Mouse (Mus musculus) spleen, adult 12 weeks (tissue): ENCODE results near the gene Calml3.
"Not testable (repeated sequence)": the region's sequence is repeated elsewhere in the genome, so short reads cannot be mapped to it uniquely, and the experiment has no call there.

Experiments used
- DNase-seq: peaks from one replicate; pipeline ENCODE4 v3.0.0; 2022; ENCODE audit warnings: low spot score

Calml3 gene

DNA sequence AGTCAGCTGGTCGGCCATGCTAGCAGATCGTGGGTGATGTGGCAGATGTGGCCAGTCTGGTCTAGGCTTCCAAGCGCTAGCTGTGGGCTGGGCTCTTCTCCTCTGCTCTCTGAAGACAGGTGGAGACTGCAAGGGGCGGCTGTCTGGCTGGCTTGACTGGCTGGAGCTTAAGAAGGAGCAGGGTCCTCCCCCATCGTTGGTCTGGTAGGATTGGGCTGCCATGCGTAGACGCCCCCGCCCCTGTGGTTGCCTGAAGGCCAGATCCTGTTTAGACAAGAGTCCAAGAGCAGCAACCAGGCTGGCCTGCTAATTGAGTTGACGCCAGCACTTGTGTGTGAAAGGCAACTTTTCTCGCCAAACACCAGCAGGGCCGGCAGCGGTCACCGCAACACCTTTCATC, at the start of gene Calml3:
TSS of gene Calml3 (minus strand) at position 131 of the 400 bp plus-strand sequence.
- no peak for DNase-seq

DNA sequence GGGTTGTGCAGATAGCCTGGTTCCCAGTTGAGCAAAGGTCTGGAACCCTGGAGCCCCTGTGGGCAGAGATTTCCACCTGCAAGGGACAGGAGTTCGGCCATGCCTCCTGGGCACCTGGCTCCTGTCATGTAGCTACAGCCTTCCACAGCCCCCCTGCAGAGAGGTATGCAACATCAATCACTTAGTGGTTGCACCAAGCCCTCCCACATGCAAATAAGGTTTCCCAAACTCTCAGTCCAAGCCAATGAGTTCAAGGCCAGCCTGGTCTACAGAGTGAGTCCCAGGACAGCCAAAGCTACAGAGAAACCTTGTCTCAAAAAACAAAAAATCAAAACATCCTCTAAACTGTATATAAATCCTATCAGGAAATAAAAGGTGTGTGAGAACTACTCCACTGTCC, 46.2 kb upstream of the Calml3 start:
- DNase-seq, result no peak

DNA sequence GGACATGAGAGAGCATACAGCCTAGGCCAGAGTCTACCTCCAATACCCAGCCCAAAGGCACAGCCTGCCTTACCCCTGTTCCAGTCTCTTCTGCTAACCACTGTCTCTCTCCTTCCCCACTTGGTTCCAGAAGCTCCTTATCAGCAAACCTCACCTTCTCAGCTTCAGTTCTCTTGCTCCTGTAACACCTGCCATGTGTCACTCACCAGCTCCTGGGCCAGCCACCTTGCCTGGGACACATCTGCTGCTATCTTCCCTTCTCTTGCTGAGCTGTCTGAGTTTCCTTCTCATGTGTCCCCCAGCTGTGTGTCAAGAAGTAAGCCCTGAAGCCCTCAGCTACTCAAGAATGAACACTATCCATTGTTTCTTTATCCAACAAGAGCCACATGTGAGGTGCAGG, 36.5 kb upstream of the Calml3 start:
- not testable (repeated sequence) for DNase-seq

DNA sequence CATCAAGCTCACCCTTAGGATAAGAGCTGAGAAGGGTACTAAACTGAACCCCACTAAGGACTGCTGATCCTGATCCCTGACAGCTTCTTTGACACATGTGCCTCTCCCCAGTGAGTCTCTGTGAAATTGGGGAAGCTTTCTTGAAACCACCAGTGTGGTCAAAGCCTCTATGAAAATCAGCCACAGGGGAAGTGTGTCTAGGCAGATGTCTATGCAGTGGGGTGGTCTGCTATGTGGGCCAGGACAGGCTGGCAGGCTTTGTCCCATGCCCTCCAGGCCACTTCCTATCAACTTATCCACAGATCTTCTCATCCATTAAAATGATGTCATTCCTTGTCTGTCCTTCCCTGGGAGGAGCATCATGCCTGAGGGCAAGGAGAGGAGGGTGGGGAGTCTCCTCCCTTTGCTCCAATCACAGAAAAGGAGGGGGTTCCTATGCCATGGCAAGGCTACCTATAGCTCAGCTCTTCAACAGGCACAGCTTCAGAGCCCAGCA, 33.2 kb upstream of the Calml3 start, which contains the start of gene Calm4:
TSS of gene Calm4 (plus strand) at position 446 of the 496 bp plus-strand sequence.
- DNase-seq, result not testable (repeated sequence)

DNA sequence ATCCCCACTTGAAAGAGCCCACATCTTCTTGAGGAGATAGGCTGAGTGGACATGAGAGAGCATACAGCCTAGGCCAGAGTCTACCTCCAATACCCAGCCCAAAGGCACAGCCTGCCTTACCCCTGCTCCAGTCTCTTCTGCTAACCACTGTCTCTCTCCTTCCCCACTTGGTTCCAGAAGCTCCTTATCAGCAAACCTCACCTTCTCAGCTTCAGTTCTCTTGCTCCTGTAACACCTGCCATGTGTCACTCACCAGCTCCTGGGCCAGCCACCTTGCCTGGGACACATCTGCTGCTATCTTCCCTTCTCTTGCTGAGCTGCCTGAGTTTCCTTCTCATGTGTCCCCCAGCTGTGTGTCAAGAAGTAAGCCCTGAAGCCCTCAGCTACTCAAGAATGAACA, 29.5 kb upstream of the Calml3 start:
- not testable (repeated sequence) for DNase-seq

DNA sequence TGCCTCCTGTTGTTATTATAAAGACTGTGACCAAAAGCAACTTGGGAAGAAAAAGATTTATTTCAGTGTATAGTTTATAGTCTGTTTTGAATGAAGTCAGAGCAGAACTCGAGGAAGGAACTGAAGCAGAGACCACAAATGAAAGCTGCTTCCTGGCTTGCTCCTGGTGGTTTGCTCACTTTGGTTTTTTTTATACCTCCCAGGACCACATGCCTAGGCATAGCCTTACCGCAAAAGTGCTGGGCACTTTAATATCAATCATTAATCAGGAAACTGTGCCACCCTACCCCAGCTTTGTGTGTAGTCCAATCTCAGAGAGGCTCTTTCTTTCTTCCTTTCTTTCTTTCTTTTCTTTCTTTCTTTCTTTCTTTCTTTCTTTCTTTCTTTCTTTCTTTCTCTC, 28.3 kb upstream of the Calml3 start:
- DNase-seq, result no peak

DNA sequence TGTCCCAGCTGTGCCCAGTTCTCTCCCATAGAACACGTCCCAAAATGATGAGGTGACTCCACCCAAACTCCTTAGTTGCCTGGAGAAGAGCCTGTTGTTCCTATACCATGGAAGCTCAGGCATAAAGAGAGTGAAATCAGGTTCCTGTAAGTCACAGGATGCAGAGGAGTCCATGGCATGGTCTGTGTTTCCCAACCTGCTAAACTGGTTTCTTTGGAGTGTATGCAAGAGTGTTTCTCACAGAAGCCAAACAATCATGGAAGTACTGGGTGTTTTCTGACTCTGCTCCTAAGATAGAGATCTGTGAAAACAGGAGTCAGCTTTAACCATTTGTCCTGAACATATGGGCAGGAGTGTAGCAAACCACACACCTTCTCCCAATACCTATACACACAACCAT, 27.9 kb upstream of the Calml3 start:
- no peak for DNase-seq

DNA sequence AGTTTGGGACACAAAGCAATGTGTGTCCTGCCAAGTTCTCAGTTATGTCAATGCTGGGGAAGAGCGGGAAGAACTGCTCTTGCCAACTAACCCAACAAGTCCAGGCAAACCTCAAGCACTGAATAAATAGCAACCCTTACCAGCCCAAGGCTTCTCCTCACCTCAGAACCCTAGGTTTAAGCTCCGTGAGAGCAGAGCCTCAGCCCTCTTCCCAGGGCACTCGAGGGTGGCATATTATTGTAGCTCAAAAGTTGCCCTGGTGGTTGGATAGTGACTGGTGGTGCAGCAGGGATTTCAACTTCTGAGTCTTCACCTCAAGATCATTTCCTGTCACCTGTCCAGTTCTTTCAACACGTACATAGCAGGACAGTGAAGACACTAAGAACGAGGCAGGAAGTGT, 27.4 kb upstream of the Calml3 start:
- no peak for DNase-seq

DNA sequence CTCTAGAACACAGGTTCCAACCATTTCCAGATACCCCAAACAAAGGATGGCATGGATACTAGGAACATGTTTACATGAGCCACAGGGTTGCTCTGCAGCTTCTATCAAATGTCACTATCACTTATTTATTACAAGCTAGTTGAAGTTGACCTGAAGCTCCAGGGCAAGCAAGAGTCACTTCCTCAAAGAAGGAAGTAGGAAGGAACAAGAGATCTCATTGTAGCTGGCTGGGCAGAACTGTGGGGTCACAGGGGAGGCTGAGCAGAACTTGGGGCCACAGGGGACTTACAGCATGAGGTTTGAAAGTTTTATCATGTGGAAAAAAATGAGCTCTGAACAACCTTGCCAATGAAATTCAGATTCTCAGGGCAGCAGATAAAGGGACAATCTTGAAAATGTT, 21.6 kb upstream of the Calml3 start:
- no peak for DNase-seq

DNA sequence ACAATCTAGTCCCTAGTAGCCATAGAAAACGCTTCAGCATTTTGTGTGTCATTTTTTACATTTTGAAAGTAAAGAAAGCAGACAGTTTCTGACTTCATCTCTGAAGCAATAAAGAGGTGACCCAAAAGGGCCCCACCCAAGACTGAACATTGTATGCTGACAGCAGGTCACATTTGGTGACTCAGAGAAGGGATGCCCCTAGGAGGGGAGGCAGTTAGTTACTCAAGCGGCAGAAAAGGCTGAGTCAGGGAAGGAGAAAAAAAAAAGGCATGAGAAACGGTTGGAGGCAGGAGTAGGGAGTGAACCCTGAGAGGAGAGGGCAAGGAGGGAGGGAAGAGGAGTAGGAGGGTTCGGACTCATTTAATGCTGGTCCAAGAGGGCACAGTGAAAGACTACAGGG, 18.0 kb upstream of the Calml3 start:
- DNase-seq, result no peak

DNA sequence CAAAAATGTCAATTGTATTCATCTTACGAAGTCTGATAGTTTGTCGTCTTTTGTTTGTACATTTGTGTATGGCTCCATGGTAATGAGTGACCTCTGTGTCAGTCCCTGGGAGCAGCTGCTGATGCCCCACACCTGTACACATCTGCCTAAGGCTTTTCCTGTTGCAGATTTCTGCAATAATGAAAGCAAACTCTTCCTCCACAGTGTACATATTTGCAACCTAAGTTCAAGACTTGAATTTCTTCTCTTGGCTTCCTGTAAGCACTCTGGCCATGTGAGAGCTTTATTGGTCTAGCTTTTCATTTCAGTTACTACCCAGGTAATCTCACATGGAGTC, 14.6 kb upstream of the Calml3 start:
- no peak for DNase-seq

DNA sequence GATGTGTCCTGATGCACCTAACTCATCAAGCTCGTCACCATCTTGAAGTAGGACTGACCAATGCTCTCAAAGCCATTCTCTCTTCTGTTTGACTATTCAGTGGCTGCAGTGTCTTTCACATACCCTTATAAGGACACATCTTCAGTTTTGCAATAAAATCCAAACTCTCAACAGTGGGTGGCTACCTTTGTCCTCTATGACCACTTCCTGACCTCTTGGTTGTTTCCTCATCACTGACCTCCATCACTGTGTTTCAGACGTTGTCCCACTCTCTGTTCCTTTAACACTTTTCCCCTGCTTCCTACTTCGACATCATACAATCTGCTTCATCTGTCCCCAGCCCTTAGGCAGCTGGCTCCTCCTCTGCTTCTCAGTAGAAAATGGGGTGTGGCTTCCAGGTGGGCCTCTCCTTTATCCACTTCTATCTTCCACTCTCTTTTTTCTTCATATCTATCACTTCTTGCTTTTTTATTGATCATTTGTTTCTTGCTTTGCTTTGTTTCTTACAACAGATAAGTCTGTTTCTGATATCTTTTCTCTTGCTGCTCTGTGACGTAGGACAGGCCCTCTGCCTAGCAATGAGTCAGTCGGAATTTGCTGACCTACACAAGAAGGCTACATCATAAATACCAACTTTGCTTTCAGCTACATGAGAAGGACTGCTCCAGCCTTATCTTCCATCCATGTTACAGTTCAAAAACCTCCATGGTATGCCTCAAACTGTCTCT, 14.1 kb upstream of the Calml3 start:
- DNase-seq, result no peak

DNA sequence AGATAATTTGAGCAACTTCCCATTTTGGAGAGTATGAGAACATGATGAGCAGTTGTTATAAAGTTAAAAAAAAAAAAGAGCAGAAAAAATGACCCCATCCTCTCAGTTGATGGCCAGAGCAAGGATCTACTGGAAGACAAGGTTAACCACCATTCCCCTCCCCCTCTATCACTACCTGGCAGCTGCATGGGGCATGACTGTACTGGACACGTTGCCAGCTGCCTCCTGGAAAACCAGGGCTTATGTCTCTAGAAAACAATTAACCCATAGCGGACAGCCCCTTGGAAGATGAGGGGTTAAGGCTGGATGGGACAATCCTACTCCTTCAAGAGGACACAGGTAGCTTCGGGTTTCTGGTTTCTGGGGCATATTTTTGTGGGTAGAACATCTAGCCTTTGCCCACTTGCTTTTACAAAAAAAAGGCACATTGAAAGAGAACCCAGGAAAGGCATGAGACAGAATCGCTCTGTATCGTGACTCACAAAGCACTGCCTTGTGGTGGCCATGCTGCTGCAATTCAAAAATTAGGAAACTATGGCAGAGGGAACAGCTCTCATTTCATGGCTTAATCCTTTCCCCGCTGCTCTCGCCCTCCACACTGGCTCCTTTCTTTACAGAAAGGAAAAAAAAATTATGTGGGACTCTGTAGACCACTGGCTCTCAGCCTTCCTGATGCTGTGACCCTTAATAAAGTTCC, 3.2 kb upstream of the Calml3 start:
- DNase-seq, result no peak

DNA sequence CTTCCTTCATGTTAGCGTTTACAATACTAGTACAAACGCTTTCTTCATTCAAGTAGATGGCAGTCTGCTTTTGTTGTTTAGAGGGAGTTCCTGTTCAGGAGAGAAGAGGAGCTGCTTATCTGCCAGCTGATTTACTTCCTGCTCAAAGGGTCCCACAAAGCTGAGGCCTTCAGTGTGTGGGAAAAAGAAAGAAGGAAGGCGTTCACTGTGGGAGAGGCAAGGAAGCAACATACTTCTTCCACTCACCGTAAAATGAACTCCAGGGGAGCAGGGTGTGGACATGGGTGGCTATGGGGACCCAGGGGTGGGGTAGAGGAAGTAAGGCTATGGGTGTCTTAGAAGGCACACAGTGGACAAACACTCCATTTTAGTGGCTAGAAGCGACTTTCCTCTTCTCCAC, 1.5 kb upstream of the Calml3 start:
- DNase-seq, result no peak

DNA sequence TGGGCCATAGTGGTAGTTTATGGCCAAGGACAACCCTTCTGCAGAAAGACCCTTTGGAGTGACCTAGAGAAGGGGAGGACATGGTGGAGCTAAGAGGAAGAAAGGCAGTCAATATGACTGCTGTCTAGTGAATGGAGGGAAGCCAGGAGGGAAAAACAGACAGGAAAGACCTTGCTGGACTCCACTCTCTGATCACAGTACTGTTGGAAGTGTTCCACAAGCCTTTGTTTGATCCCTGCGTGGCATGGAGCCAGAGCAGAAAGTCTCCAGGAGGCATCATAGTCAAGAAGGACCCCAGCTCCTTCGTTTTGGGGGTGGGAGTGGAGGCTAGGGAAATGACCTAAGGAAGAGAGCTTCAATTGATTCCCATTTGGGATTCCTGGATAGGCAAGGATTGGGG, 1.0 kb upstream of the Calml3 start:
- DNase-seq, result no peak

DNA sequence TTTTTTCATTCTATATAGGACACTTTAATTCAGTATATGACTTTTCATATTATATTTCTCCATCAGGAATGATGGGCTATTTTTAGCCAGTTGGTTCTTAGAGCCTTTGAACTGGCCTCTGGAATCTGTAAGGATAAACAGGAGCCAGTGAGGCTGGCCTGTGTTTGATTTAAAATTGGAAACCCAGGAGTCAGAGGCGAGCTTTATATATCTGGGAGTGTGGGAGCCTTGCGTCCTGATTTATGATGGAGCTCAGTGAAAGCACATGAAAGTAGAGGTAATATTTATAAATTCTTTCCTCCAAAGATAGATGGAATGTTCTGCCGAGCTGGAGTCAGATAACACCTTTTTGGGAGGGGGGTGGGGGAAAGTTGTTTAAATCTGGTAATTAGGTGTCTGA, 4.7 kb downstream of the Calml3 start:
- DNase-seq, result no peak

DNA sequence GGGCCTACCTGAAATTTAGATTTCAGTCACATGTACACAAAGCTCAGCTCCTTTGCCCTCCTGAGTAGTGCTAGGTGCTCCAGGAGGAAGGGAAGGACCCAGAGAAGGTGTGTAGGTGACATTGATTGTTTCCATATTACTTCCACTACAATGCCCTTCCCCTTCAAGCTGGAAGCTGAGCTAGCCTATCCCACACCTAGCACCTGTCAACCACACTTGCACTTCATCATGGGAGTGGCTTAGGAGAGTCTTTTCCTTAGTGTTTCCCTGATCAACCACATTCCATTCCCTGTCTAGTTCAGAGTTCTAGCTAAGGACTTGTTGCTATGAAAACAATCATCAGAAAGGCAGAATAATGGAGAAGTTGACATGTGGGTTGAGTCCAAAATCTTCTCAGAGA, 5.4 kb downstream of the Calml3 start:
- no peak for DNase-seq

DNA sequence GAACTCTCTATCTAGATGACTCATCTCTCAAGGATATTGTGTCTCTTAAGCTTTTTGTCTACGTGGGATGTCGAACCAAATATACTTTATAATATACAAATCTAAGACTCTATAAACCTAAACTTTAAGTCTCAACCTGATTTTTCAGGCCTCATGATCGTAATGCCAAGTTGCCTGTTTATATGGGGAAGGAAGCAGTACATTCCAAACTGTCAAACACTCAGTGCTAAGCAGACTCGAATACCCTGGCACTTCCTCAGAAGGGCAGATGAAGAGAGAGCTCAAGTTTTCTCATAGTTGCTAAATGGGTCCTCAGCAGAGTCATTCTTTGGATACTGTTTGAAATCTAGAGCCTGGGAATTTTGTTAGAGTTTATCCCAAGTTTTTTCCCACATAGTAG, 7.5 kb downstream of the Calml3 start:
- no peak for DNase-seq

DNA sequence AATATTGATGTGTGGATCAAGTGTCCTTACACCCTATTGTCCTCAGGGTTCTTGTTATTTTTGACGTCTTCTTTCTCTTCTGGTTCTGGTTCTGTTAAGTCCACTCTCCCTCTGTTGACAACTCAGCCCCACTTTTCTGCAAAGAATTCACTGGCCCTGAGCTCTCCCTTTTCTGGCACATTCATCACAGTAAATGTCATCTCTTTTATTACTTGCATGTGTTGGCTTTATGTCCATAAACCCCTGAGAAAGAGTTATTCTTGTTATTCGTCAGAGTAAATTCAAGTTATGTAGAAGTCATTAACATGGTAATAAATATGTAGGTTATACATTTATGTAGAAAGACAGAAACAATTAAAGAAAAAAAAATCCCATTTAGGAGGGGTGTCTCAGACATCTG, 14.6 kb downstream of the Calml3 start:
- DNase-seq, result no peak

DNA sequence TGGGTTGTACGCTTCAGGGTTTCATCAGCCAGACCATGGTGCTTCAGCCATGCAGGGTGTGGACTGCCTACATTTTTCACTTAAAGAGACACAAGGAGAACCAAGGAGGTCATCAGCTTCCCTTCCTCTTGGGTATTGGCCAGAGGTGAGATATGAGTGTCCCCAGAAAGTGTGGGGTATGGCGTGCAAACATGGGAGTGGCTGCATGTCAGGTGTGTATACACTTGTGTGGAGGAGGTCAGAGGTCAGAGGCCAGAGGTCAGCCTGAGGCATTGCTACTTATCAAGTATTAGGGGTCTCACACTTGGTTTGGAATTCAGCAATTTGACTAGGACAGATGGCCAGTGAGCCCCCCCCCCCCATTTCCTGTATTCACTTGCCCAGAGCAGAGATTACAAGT, 15.5 kb downstream of the Calml3 start:
- no peak for DNase-seq

DNA sequence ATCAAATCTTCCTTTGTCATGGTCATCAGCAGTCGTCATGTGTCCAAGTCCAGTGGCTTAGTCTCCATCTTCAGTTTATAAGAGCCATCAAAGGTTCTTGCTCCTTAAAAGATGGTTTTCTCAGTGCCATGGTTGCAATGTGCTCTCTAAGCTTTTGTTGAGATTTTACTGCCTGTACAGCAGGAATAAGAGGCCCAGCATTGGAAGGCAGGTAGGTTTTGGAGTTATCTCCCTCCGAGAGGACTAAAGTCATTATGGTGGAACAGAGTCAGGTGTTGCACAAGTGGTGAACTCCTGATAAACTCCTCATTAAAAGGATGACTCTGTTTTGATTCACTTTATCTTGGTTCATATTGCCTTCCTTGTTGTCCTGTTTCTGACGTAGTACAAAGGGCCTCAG, 16.5 kb downstream of the Calml3 start:
- DNase-seq, result no peak

DNA sequence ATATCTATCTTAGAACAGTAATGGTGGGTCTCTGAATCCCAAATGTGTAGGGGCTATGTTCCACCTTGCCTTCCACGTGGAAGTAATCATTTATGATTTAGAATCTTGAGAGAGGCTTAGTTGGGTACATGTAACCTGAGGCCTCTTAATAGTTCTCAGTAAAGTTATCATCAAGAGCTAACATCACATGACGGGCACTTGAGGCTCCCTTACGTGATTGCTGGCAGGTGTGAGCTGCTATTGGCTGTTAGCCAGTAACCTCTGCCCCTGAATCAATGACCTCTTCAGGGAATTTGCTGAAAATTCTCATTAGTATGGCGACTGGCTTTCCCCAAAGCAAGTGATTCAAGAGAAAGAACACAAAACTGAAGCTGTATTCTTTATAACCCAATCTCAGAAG, 17.0 kb downstream of the Calml3 start:
- DNase-seq, result no peak

DNA sequence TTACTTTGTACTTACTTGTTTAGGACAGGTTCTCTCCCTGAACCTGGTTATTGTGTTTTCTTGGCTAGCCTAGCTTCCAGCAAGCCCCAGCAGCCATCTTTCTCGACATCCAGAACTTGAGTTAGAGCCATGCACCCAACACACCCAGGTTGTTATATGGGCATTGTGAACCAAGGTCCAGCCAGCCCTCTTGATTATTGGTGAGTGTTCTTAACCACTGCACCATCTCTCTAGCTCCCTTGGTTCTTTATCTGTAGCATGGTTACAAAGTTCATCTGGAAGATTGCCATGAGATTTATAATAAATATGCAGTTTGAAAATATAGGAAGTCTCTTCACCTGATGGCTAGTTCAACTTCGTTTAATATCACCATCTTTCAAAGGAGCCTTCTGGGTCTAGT, 20.5 kb downstream of the Calml3 start:
- DNase-seq, result no peak

DNA sequence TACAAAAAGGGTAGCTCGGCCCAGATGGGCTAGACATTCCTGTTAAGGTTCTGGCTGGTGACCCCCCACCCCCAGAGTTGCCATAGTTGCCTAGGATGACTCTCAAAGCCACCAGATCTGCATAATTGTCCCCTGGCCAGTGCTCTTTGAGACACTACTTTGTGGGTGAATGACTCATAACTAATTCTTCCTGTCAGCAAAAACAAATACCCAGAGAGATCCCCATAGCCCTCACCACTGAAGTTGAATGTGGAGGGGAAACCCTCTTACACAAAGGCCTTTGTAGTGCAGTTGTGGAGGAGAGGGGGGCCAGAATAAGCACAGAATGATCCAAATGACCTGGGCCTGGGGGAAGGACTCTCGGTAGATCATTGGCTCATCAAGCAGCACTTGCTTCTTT, 21.6 kb downstream of the Calml3 start:
- DNase-seq, result no peak
